Mouse (Mus musculus): ENCODE results near the gene Id2.

The Id2 gene

DNA sequence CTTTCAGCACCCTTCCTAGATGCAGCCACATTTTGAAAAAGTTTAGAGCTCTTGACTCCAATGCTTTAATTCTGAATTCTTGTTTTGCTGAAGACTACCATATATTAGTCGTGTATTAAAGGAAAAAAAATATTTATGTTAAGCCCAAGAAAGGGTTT is at the start of gene Id2:
Gene Id2 (minus strand): TSS at position 89 of the 158 bp plus-strand sequence.
- in situ Hi-C loops (cut with MboI; ENCODE audit: unreplicated experiment in 2 of 2): loop anchor here (5.0 to 25.0 kb wide), 6 partner anchors 65 to 1128 kb away; no protein-coding TSS in a partner anchor

GRCm38 (mm10) chr12:25145344-25145698 is 48.4 kb upstream of the Id2 start:
- in situ Hi-C loops (cut with MboI; ENCODE audit: unreplicated experiment in 2 of 2): no loop called here

- in situ Hi-C loops (cut with MboI; ENCODE audit: unreplicated experiment in 2 of 2): no loop called here
Observed at GRCm38 (mm10) chr12:25144591-25145343, 47.8 kb upstream of the Id2 start.

GRCm38 (mm10) chr12:25143492-25143891 is 46.6 kb upstream of the Id2 start:
- in situ Hi-C loops (cut with MboI; ENCODE audit: unreplicated experiment in 2 of 2): no loop called here

DNA sequence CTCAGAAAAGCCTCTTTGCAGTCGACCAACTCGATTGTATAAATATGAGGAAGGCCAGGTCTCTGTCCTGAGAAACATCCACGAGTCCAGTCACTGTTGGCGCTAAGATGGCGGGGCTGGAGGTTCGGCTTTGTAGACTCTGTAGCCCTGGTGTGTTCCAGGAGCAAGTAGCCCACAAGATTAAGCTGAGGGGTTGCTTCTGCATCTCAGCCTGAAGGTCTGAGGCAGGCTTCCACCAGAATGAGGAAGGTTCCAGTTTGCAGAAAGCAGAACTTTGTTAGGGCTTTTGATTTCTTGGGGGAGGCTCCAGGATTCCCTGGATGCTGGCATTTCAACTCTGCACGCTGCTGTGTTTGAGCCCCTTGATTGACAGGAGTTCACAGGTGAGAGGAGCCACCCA is 45.3 kb upstream of the Id2 start:
- in situ Hi-C loops (cut with MboI; ENCODE audit: unreplicated experiment in 2 of 2): no loop called here

- in situ Hi-C loops (cut with MboI; ENCODE audit: unreplicated experiment in 2 of 2): no loop called here
Observed at GRCm38 (mm10) chr12:25141311-25141710, 44.4 kb upstream of the Id2 start.

- in situ Hi-C loops (cut with MboI; ENCODE audit: unreplicated experiment in 2 of 2): no loop called here
Observed at GRCm38 (mm10) chr12:25140115-25140514, 43.2 kb upstream of the Id2 start.

DNA sequence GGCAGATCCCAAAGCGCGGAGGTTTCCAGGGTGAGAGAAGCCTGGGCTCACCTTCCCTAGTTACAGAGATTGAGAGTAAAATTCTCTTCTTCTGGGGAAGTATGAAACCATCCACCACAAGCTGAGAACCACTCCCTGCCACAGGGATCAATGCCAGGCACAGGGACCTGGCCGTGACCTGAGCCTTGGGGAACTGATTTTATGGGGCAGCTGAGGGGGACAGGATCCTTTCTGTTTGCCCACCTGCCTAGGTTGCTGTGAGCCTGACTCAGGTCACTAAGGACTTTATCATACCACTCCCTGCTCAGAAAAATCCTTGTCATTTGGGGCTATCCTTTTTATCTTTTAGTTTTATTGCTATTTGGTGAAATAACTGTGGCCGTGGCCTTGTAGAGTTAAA is 41.7 kb upstream of the Id2 start:
- in situ Hi-C loops (cut with MboI; ENCODE audit: unreplicated experiment in 2 of 2): no loop called here

- in situ Hi-C loops (cut with MboI; ENCODE audit: unreplicated experiment in 2 of 2): no loop called here
Observed at GRCm38 (mm10) chr12:25132046-25132445, 35.1 kb upstream of the Id2 start.

DNA sequence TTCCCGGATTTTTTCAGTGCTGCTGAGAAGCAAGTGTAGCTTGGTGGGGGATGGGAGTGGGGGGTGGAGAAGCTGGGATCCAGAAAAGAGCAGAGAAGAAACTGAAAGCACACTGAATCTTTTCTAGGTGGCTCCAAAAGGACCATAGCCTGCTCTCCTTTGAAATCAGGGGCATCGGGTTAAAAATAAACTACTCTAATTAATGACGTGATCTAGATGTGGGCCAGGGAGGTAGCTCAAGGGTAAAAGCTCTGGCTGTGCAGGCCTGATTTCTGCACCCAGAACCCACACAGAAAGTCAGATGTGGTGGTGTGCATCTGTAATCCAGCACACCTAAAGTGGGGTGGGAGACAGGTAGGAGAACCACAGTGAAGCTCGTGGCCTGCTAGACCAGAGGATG is 30.7 kb upstream of the Id2 start:
- in situ Hi-C loops (cut with MboI; ENCODE audit: unreplicated experiment in 2 of 2): no loop called here

DNA sequence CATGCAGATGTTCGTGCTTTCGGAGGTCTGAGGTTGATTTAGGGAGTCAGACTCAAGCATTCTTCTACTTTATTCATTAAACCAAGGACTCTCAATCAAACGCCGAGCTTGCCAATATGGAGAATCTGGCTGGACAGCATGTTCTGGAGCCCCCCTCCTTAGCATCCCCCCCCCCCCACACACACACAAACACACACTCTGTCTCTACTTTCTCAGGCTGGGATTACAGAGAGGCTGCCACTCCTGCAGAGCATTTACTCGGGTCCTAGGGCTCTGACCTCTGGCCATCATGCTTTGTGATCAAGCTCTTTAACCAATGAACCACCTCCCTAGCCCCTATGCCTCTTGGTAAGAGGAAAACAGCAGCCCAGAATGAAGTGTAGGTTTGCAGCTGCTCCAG is 29.3 kb upstream of the Id2 start:
- in situ Hi-C loops (cut with MboI; ENCODE audit: unreplicated experiment in 2 of 2): no loop called here

DNA sequence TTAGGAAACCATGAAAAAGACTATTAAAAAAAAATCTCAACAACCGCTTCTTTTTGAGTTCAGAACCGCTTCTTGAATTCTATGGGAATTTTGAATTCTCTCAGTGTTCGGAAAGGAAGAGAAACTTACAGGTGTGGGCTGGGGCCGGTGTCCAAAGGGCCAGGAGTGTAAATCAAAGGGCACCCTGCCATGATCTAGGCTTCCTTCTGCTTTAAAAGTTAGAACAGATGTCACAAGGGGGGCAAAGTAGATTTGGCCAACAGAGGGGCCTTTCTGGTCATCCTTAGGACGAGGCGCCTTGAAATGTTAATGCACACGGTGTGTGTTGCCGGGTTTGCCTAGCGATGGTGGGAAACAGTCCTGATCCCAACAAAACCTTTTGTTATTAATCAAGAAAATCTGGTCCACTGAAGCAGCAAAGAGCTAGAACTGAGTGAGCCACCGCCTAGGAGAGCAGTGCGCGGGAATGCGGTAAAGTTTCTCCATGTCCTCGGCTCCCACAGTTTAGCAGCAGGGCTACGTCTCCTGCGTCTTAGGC is 28.4 kb upstream of the Id2 start:
- in situ Hi-C loops (cut with MboI; ENCODE audit: unreplicated experiment in 2 of 2): no loop called here

DNA sequence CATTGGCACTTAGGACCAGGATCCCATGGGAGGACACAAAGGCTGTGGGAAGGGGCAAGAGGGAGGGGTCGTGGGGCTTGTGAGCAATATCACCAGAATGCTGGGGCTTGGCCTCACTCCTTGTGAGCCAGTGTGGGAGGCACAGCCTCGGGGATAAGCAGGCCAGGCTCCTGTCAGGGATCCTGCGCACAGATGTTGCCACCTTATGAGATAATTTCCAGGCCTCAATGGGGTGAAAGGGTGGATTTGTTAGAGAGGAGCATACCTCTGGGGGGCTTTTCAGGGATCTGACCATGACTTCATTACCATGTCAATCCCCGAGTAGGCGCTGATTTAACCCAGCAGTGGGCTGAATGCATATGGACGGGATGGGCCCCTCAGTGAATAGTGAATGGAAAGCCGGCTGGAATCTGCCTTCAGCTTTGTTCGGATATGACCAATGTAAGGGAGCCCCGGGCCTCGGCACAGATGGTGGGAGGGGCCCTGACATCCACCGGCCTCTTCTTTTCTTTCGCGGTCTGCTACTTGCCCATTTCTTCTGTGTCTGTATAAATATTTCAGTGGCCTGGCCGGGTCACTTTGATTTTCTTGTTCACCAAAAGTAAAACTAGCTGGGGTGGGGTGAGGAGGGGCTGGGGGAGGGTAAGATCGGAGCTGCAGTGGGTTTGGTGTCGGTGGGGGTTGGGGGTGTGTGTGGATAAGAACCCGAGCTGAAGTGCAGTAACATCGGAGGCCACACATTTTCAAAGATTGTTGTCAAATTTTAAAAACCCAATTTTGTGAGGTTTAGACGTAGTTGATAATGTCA is 27.7 kb upstream of the Id2 start:
- in situ Hi-C loops (cut with MboI; ENCODE audit: unreplicated experiment in 2 of 2): no loop called here

- in situ Hi-C loops (cut with MboI; ENCODE audit: unreplicated experiment in 2 of 2): no loop called here
Observed at GRCm38 (mm10) chr12:25120753-25121152, 23.8 kb upstream of the Id2 start.

GRCm38 (mm10) chr12:25119278-25119677 is 22.3 kb upstream of the Id2 start:
- in situ Hi-C loops (cut with MboI; ENCODE audit: unreplicated experiment in 2 of 2): no loop called here

GRCm38 (mm10) chr12:25117856-25118511 is 21.0 kb upstream of the Id2 start:
- in situ Hi-C loops (cut with MboI; ENCODE audit: unreplicated experiment in 2 of 2): no loop called here

DNA sequence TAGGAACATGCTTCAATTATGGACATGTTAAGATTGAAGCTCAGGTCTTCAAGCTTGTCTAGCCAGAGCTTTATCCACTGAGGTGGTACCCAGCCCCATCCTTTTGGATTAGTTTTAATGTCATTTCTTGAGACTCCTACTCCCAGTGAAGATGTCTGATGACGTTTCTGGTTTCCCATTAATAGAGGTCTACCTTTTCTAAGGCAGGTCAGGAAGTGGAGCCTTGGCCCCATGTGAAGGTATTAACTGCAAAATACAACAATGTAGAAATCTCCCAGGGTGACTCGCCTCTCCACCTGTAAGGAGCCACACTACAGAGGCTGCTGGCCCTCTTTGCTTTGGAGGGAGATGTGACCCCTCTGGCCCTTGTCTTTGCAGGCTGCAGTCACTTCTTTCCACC is 19.2 kb upstream of the Id2 start:
- in situ Hi-C loops (cut with MboI; ENCODE audit: unreplicated experiment in 2 of 2): no loop called here

DNA sequence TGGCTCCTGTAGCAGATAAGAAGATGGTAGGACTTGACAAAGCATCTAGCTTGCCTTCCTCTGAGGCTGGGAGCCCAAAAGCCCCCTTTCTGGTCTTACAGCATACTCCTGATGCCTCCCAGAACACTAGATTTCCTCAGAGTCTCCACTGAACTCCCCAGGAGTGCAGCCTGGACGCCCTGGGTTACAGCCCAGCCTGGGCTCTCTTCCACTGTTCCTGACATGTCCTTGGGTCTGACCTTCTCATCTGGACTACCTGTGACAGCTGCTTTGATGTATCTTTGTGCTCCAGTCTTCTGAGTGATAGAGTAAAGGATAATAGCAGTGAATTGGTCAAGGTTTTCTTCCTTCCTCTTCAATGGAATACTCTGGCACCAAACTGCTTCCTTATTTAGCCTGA is 17.5 kb upstream of the Id2 start:
- in situ Hi-C loops (cut with MboI; ENCODE audit: unreplicated experiment in 2 of 2): no loop called here

- in situ Hi-C loops (cut with MboI; ENCODE audit: unreplicated experiment in 2 of 2): no loop called here
Observed at GRCm38 (mm10) chr12:25113357-25113756, 16.4 kb upstream of the Id2 start.

DNA sequence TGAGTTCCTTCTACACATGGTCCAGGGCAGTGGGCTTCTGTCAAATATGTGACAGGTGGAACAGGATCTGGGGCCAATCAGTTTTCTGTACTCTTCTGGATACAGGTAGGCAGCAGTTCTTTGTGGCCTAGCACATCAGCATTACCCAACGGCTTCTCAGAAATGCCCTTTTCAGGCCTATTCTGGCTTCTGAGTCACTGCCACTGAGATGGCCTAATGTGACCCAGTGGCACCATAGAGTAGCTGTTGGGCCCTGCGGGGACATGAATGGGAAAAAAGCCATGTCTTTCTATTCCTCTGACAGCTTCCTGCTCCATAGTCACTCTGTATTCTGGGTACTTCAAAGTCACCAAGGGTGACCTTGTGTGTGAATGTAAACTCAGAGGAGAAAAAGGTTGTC is 15.9 kb upstream of the Id2 start:
- in situ Hi-C loops (cut with MboI; ENCODE audit: unreplicated experiment in 2 of 2): no loop called here

DNA sequence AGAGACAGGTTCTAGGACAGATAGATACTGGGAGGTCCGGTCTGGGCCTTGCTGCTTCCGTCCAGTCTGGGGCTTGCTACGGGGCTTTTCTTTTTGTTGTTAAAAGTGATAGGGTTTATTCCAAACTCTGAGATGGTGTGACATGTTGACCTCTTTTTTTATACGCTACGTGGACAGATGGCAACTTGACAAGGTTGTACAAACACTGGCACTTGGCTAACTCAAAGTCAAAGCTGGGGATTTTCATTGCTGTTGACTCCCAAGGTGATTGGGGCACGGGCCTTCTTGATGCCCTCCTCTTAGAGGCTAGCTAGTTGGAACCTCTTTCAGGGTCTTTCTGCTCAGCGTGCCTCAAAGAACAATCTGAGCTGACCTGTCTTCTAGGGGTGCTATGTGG is 13.7 kb upstream of the Id2 start:
- in situ Hi-C loops (cut with MboI; ENCODE audit: unreplicated experiment in 2 of 2): no loop called here
